Mouse (Mus musculus) heart, postnatal 0 days (tissue): ENCODE results near the gene Ikzf3.

ENCODE experiments used
- CTCF ChIP-seq: IDR thresholded peaks from 2 replicates; pipeline ENCODE4 v1.5.1; 2016; ENCODE audit warnings: antibody characterized with exemption, control low read depth, low read depth
- EP300 ChIP-seq: IDR thresholded peaks from 2 replicates; pipeline ENCODE4 v1.6.1; 2016; ENCODE audit warnings: antibody characterized with exemption, low read depth

GRCm38 (mm10) chr11:98497388-98498288 is 48.2 kb downstream of the Ikzf3 start:
- TF ChIP-seq EP300 (no peak), CTCF (no peak)
